Mouse (Mus musculus): Measurements from ENCODE around the gene Ppp1r14a.

The Ppp1r14a gene

DNA sequence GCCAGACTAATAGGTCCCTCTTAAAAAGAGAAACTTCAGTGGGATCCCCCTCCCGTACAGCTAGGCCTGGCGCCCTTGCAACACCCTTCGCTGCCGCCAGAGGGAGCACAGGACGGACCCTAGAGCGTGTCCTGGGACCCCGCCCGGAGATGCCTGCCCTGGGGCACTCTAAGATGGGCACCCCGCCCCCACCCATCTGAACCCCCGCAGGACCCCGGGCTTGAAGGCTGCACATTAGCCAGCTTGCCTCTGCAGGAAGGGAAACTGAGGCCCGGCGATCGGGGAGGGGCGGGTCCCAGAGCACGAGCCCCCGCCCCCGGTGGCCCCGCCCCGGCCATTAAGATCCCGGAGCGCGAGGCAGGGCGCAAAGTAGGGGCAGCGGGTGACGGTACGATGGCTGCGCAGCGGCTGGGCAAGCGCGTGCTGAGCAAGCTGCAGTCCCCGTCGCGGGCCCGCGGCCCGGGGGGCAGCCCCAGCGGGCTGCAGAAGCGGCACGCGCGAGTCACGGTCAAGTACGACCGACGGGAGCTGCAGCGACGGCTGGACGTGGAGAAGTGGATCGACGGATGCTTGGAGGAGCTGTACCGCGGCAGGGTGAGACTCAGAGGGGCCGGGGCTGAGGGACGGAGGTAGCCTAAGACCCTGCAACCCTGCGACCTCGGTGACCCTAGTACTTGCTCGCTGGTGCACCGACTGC, at the start of gene Ppp1r14a:
Ppp1r14a (plus strand) TSS at position 367 of the 697 bp plus-strand sequence.
- peak; percentile 94 for DNase-seq

DNA sequence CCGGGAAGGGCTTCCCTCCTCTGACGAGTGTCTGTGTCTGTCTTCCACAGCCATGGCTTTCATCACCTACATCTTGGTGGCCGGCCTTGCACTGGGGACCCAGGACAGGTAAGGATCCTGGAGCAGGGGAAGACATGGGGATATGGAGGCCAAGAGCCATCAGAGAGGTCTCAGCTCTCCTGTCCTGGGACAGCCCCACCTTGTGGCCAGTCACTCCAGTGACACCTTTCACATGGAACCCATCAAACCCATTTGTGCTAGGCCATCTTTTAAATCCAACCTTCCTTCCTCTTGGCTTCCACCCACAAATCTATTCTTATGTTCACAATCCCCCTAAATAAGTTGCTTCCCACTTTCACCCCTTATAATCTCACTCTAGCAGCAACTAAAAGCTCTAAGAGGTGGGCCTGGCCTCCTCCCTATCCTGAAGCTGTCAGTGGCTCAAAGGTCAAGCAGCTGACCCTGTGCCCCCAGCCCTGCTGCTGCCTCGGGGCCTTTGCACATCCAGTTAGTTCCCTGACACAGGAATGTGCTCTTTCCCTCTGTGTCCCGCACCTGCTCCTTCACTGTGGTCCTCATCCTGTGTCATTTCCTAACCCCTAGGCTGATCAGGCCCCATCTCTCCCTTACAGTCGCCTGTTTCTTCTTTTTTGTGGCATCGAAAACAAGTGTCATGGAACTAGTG, 44.2 kb upstream of the Ppp1r14a start:
- peak; percentile 82 for DNase-seq

DNA sequence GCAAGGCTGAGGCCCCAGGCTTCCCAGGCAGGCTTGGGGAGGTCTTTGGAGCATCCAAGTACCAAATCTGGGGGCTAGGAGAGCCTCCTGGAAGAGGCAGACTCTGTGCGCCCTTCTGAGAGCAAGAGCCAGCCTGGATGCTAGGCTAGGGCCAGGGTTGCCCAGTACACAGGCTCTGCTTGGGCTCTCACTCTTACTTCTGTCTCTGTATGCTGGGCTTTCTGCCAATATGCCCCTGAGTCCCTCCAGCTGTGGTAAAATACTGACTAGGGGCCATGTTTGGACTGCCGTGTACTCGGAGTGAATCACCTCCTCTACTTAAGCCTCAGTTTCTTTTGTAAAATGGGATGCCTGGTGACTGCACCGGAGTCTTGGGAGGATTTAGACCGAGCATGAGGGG, 43.1 kb upstream of the Ppp1r14a start:
- DNase-seq: no peak

DNA sequence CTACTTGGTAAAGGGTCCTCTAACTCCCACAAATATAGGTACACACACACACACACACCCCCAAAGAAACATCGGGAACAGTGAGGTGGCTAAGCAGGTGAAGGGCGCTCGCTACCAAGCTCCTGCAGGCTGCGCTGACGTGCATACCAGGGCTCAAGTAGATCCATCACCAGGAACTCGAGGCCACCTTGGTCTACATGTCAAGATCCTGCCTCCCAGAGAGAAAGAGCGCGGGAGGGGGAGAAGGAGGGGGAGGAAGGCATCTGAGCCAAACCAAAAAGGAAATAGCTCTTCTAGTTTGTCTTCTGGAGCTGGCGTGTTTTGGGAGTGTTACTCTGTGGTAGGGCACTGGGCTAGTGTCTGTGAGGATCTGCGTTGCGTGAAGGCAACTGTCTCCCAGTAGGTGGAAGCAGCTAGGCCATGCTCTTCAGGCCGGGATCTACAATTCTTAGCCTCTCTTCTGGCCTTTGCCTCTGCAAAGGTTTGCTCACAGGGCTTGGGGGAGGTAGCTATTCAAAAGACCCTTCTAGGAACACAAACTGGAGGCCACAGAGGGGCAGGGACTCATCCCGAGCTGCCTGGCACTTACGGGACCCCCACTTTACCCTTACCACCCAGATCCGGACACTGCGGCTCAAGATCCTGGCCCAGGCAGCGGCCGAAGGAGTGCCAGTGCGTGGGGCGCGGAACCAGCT, 42.3 kb upstream of the Ppp1r14a start:
- DNase-seq: no peak

- DNase-seq: peak; percentile 96
Observed at GRCm38 (mm10) chr7:29247314-29247700, 41.8 kb upstream of the Ppp1r14a start.

DNA sequence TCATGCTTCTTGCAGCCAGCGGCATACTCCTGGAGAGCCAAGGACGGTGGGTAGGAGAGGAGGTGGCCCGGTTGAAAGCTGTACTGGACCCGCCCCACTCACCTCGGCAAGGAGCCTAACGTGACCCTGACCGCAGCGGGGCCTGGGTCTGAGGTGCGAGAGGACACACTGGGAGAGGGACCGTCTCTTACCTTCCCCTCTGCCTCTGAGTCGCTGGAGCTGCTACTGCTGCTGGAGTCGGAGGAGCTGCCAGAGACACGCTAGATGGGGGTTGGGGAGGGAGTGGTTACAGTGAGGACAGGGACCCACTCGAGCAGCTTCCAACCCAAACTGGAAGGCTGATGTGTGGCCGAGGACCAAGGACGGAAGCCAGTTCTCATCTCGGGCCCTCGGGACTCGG, 41.4 kb upstream of the Ppp1r14a start:
- DNase-seq: peak; percentile 56

GRCm38 (mm10) chr7:29248261-29248841, 40.8 kb upstream of the Ppp1r14a start, which contains the start of gene 2200002D01Rik:
2200002D01Rik (minus strand) TSS chr7:29248466.
- peak; percentile 62 for DNase-seq

GRCm38 (mm10) chr7:29251166-29251565, 37.9 kb upstream of the Ppp1r14a start:
- DNase-seq: peak; percentile 74

GRCm38 (mm10) chr7:29253842-29254241, 35.3 kb upstream of the Ppp1r14a start:
- no peak for DNase-seq

DNA sequence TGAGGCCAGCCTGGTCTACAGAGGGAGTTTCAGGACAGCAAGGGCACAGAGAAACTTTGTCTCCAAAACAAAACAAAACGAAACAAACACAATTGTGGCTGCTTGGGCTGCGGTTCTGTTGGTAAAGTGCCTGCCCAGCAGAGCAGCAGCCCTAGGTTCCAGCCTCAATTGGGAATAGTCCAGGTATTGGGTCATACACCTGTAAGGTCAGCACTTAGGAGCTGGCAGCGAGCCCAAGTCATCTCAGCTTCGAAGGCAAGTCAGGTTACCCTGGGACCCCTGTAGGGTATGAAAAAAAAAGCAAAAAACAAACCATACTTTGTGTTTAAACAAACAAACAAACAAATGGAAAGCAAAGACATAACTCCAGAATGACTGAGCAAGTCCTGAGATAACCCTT, 33.2 kb upstream of the Ppp1r14a start:
- no peak for DNase-seq

- DNase-seq: no peak
Observed at GRCm38 (mm10) chr7:29257368-29257767, 31.7 kb upstream of the Ppp1r14a start.

DNA sequence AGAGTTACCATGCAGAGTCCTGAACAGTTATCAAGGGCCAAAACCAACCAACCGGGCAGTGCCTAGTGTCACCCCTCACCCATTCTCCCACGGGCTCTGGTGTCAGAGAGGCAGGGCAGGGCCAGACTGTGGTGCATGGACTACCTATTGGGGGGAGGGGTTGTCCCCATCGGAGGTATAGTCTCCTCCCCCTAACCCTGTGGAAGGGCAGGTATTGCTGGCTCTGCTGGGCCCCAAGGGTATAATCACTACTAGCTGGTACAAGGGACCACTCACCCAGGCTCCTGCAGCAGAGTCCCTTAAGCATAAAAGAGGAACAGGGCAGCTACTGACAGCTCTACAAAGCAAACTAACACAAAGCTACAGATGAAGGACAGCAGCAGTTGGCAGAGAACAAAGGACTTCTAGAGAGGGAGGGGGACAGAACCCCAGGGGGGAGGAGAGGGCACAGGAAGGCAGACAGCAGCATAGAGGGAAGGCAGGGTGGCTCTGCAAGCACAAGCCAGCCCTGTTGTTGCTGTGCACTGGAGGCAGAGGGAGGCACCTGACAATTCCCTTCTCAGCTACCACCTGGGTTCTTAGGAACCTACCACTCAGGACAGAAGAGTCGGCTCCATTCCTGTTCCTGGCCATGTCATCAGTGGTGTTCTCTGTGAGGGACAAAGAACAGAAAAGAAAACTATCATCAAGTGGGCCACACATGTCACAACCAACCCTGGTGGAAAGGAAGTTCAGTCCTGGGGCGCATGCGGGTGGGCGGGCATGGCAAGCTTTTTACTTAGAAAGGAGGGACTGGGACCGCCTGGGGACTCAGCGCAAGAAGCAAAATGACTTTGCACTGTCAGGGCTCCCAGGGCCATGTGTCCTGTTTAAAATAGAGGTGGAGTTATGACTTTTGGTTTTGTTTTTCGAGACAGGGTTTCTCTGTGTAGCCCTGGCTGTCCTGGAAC, 29.1 kb upstream of the Ppp1r14a start:
- DNase-seq: peak; percentile 58

GRCm38 (mm10) chr7:29262151-29262550, 27.0 kb upstream of the Ppp1r14a start:
- no peak for DNase-seq

GRCm38 (mm10) chr7:29263831-29264230, 25.3 kb upstream of the Ppp1r14a start:
- DNase-seq: no peak

GRCm38 (mm10) chr7:29265636-29266035, 23.5 kb upstream of the Ppp1r14a start:
- DNase-seq: no peak

GRCm38 (mm10) chr7:29266931-29267330, 22.2 kb upstream of the Ppp1r14a start:
- DNase-seq: no peak

DNA sequence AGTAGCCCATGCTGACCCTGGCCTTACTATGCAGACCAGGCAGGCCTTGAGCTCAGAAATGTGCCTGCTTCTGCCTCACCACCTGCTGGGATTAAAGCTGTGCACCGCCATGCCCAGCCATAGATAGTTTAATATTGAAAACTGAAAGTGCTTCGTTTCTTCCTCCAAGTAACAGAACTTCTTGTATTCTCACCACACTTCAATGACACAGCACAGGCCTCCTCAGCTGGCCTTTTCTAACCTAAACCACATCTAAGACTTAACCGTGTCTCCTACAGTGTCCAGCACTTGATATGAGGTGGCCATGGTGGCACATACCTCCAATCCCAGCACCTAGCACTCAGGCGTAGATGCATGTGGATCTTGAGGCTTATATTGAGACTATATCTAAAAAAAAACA, 18.7 kb upstream of the Ppp1r14a start:
- no peak for DNase-seq

- DNase-seq: no peak
Observed at GRCm38 (mm10) chr7:29271687-29272465, 17.2 kb upstream of the Ppp1r14a start.

DNA sequence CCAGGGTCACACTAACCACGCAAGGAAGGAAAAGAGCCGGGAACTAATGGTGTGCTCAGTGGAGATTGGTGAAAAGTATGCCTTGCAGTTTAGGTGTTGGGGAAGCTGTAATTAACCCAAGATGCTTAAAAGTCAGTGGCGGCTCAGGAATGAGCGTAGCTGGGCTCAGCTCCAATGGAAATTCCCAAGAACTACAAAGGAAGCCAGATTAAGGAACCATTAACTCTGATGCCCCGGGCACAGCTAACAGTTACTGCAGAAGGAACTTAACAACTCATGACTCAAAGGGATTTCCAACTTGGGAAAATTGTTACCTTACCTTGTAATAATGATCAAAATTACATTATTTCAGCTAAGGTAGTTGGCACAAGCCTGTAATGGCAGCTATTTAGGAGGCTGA, 12.4 kb upstream of the Ppp1r14a start:
- no peak for DNase-seq

DNA sequence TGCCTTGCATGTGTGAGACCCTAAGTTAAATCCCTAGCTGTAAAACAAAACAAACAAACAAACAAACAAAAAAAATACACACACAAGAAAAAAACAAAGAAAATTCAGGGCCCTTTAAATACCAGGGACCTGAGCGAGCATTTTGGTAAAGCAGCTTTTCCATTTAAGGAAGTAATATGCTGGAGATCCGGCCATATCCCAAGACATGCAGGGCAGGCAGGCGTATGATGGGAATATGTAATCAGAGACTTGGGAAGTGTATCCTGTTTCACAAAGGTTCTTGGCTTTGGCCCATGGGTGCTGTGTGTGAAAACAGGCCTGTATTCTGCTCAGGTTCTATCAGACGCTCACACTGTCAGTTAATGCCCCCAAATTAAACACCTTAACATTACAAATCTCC, 11.6 kb upstream of the Ppp1r14a start:
- DNase-seq: no peak

DNA sequence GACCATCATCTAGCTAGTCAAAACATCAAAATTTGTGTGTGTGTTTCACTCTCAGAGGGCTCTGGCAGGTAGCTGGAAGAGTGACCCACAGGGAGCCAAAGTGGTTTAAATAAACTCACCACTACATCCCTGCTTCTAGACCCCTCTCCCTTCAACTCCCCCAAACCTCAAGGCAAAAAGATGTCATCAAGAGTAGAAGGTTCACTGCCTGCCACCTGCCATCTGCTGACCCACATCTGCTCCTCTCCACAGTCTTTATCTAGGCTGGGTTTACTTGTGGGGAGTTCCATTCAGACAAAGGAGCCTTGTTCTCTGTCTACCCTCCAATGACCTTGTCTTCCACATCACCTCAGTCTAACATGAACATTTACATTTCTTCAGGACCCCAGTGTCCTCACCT, 9.8 kb upstream of the Ppp1r14a start:
- DNase-seq: peak; percentile 41

GRCm38 (mm10) chr7:29279924-29280323, 9.2 kb upstream of the Ppp1r14a start:
- no peak for DNase-seq

Measured in thymus, postnatal 4 days (tissue).